Mouse (Mus musculus) frontal cortex, adult (tissue): ENCODE data around the gene Fam222b.
A peak's percentile ranks its signal among the peaks of the same experiment; 100 is the strongest.

Experiments
- ATAC-seq: cut with Nextera tagmentation; 2 replicates; pipeline ENCODE4 v1.9.2; 2017; ENCODE audit warnings: mild to moderate bottlenecking, moderate library complexity, mixed read lengths; ENCODE audit not compliant: low TSS enrichment

The Fam222b gene

GRCm38 (mm10) chr11:78087756-78088281 lies 6.6 kb upstream of the Fam222b start:
- no peak for ATAC-seq

GRCm38 (mm10) chr11:78094137-78094503 lies 340 bp upstream of the Fam222b start:
- ATAC-seq, result no peak

GRCm38 (mm10) chr11:78095144-78095516 lies 670 bp downstream of the Fam222b start:
- ATAC-seq, result no peak

- ATAC-seq, result no peak
Measured at GRCm38 (mm10) chr11:78097077-78097476, 2.6 kb downstream of the Fam222b start.

GRCm38 (mm10) chr11:78100746-78101145 lies 6.3 kb downstream of the Fam222b start:
- no peak for ATAC-seq

- no peak for ATAC-seq
Measured at GRCm38 (mm10) chr11:78102142-78102541, 7.7 kb downstream of the Fam222b start.

GRCm38 (mm10) chr11:78102958-78103747 lies 8.7 kb downstream of the Fam222b start:
- no peak for ATAC-seq

GRCm38 (mm10) chr11:78104501-78104900 lies 10.0 kb downstream of the Fam222b start:
- no peak for ATAC-seq

GRCm38 (mm10) chr11:78113616-78114015 lies 19.2 kb downstream of the Fam222b start:
- ATAC-seq, result no peak

GRCm38 (mm10) chr11:78114676-78115366 lies 20.4 kb downstream of the Fam222b start:
- no peak for ATAC-seq

GRCm38 (mm10) chr11:78115367-78116145 lies 21.1 kb downstream of the Fam222b start:
- peak; percentile 99 for ATAC-seq

GRCm38 (mm10) chr11:78116146-78116410 lies 21.6 kb downstream of the Fam222b start:
- ATAC-seq, result no peak

GRCm38 (mm10) chr11:78118467-78118866 lies 24.0 kb downstream of the Fam222b start:
- no peak for ATAC-seq

GRCm38 (mm10) chr11:78119898-78120297 lies 25.4 kb downstream of the Fam222b start:
- ATAC-seq, result no peak

GRCm38 (mm10) chr11:78121176-78121575 lies 26.7 kb downstream of the Fam222b start:
- ATAC-seq, result no peak

- no peak for ATAC-seq
Measured at GRCm38 (mm10) chr11:78122815-78123214, 28.4 kb downstream of the Fam222b start.

GRCm38 (mm10) chr11:78123782-78124181 lies 29.3 kb downstream of the Fam222b start:
- no peak for ATAC-seq

GRCm38 (mm10) chr11:78125691-78126090 lies 31.2 kb downstream of the Fam222b start:
- no peak for ATAC-seq

- no peak for ATAC-seq
Measured at GRCm38 (mm10) chr11:78126739-78127138, 32.3 kb downstream of the Fam222b start.

- ATAC-seq, result no peak
Measured at GRCm38 (mm10) chr11:78129458-78129857, 35.0 kb downstream of the Fam222b start.

GRCm38 (mm10) chr11:78133915-78134314 lies 39.5 kb downstream of the Fam222b start:
- no peak for ATAC-seq

GRCm38 (mm10) chr11:78134344-78134743 lies 39.9 kb downstream of the Fam222b start:
- no peak; the same call in 1 of the 2 replicates for ATAC-seq
